Comparison of ENCODE assay signal across 23 mouse cellular contexts in genomic region chr2:27761996-27762340, GRCm38 (mm10).
DNase-seq lines count a peak whose midpoint lies in the region; ATAC-seq and TF ChIP-seq lines count a peak whose summit lies in the region.
"Had no signal": no experiment of that assay in that cellular context is flagged by ENCODE, and none has a peak within 500 bp of the region (broad histone marks: within the 10 kb centered on the region; RNA-seq: fewer than 3 reads in every experiment).

No protein-coding gene starts in this region.

- no peak overlapping the region for H3K9ac ChIP-seq in limb, embryonic 12.5 days (replicated peaks)
- H3K9ac ChIP-seq in embryonic facial prominence, embryonic 15.5 days, result no peak overlapping the region
- H3K9ac ChIP-seq: forebrain, embryonic 13.5 days; heart, embryonic 15.5 days; intestine, embryonic 15.5 days; liver, embryonic 13.5 days; stomach, embryonic 15.5 days had no signal

- intact Hi-C loops in heart, postnatal 14 days (cut with DNase I), result loop anchor here (2.0 to 5.0 kb wide), 2 partner anchors 79 to 475 kb away; no protein-coding TSS in a partner anchor

- H3K4me1 ChIP-seq in limb, embryonic 12.5 days (replicated peaks), result peaks cover 57% of the 10 kb centered on the region
- H3K4me1 ChIP-seq in limb, embryonic 10.5 days, result peaks cover 51% of the 10 kb centered on the region
- peaks cover 80% of the 10 kb centered on the region for H3K4me1 ChIP-seq in embryonic facial prominence, embryonic 15.5 days

- 89% methylated on average over 9 of the region's 9 CpGs for WGBS in limb, embryonic 12.5 days
- 89% methylated on average over 9 of the region's 9 CpGs for WGBS in limb, embryonic 10.5 days
- WGBS in embryonic facial prominence, embryonic 15.5 days, result 61% methylated on average over 9 of the region's 9 CpGs

- no peak overlapping the region for H3K4me2 ChIP-seq in limb, embryonic 12.5 days
- H3K4me2 ChIP-seq in embryonic facial prominence, embryonic 15.5 days (replicated peaks), result no peak overlapping the region
- H3K4me2 ChIP-seq: forebrain, embryonic 13.5 days; heart, embryonic 15.5 days; intestine, embryonic 15.5 days; liver, embryonic 13.5 days; stomach, embryonic 15.5 days had no signal

- ATAC-seq in limb, embryonic 12.5 days (ENCODE audit: insufficient number of reproducible peaks, insufficient read depth, low FRiP score, low TSS enrichment, low read depth), result no peak
- no peak for ATAC-seq in embryonic facial prominence, embryonic 15.5 days (ENCODE audit: insufficient number of reproducible peaks, low FRiP score, low TSS enrichment, low read depth)
- ATAC-seq: forebrain, embryonic 13.5 days; intestine, embryonic 15.5 days had no signal

- H3K9me3 ChIP-seq in limb, embryonic 12.5 days, result no peaks in the 10 kb centered on the region
- H3K9me3 ChIP-seq in limb, embryonic 10.5 days (replicated peaks), result no peaks in the 10 kb centered on the region
- no peaks in the 10 kb centered on the region for H3K9me3 ChIP-seq in embryonic facial prominence, embryonic 15.5 days (replicated peaks)
- H3K9me3 ChIP-seq: forebrain, embryonic 13.5 days; G1E; heart, embryonic 15.5 days; intestine, embryonic 15.5 days; liver, embryonic 13.5 days; stomach, embryonic 15.5 days had no signal

- H3K36me3 ChIP-seq in limb, embryonic 12.5 days, result peaks cover 47% of the 10 kb centered on the region
- H3K36me3 ChIP-seq in limb, embryonic 10.5 days, result peaks cover 39% of the 10 kb centered on the region
- peaks cover 21% of the 10 kb centered on the region for H3K36me3 ChIP-seq in embryonic facial prominence, embryonic 15.5 days
- H3K36me3 ChIP-seq: G1E had no signal

- TF ChIP-seq CTCF in layer of hippocampus, adult 2 months (conservative IDR thresholded peaks at IDR 0.05), result no peak

- no peak overlapping the region for H3K4me3 ChIP-seq in limb, embryonic 12.5 days (replicated peaks)
- no peak overlapping the region for H3K4me3 ChIP-seq in limb, embryonic 10.5 days
- no peak overlapping the region for H3K4me3 ChIP-seq in embryonic facial prominence, embryonic 15.5 days (replicated peaks)
- no peak overlapping the region for H3K4me3 ChIP-seq in layer of hippocampus, adult 2 months
- H3K4me3 ChIP-seq: forebrain, embryonic 13.5 days; heart, embryonic 15.5 days; intestine, embryonic 15.5 days; liver, embryonic 13.5 days; stomach, embryonic 15.5 days had no signal

- H3K27ac ChIP-seq in limb, embryonic 12.5 days, result 0 out of 2 replicates have a peak overlapping the region, but pooled peaks have one; percentile 5
- no peak overlapping the region for H3K27ac ChIP-seq in limb, embryonic 10.5 days
- peak overlapping the region; percentile 24; the same call in 1 of the 2 replicates for H3K27ac ChIP-seq in embryonic facial prominence, embryonic 15.5 days (replicated peaks)
- H3K27ac ChIP-seq in layer of hippocampus, adult 2 months, result no peak overlapping the region
- H3K27ac ChIP-seq: forebrain, embryonic 13.5 days; heart, embryonic 15.5 days; intestine, embryonic 15.5 days; liver, embryonic 13.5 days; stomach, embryonic 15.5 days had no signal

- DNase-seq in heart, adult 11 months, result peak; percentile 91
- no peak for DNase-seq in heart, postnatal 14 days
- DNase-seq in limb, embryonic 10.5 days (ENCODE audit: low spot score), result no peak
- peak; percentile 40 for DNase-seq in adipocyte (ENCODE audit: low spot score)
- DNase-seq in layer of hippocampus, adult 2 months (ENCODE audit: low spot score in 2 of 2), result no peak
- DNase-seq: adrenal gland, postnatal 14 days; embryo, embryonic 11 days; gastrocnemius, postnatal 36 days; heart, postnatal 4 days; layer of hippocampus, postnatal 36 days; liver, embryonic 13.5 days; lung, adult 2 months; lung, postnatal 14 days; midbrain, embryonic 14.5 days; thymus, adult 18-20 months; thymus, postnatal 25 days had no signal

- no peaks in the 10 kb centered on the region for H3K27me3 ChIP-seq in limb, embryonic 12.5 days
- no peaks in the 10 kb centered on the region for H3K27me3 ChIP-seq in limb, embryonic 10.5 days (ENCODE audit: low read depth, poor library complexity, severe bottlenecking)
- no peaks in the 10 kb centered on the region for H3K27me3 ChIP-seq in embryonic facial prominence, embryonic 15.5 days
- H3K27me3 ChIP-seq: heart, embryonic 15.5 days; intestine, embryonic 15.5 days; liver, embryonic 13.5 days; stomach, embryonic 15.5 days had no signal

Comparison
In these comparisons a context has a peak if more than half of its experiments do, and no peak if none do; other contexts are left out.
1. DNase-seq: peak in heart, adult 11 months (single experiment) and adipocyte (single experiment); none in heart, postnatal 14 days (0 of 2), limb, embryonic 10.5 days (single experiment) and layer of hippocampus, adult 2 months (0 of 2).
2. H3K27ac ChIP-seq: peak in limb, embryonic 12.5 days (single experiment) and embryonic facial prominence, embryonic 15.5 days (single experiment); none in limb, embryonic 10.5 days (single experiment) and layer of hippocampus, adult 2 months (single experiment).